Mouse (Mus musculus) liver, postnatal 0 days (tissue): ENCODE data around the gene 2510009E07Rik. TPM values are rescaled to one million over a fixed set of nuclear protein-coding genes. Genes with fewer than 3 reads are reported as not detected.

ENCODE experiments used
- ATAC-seq: fragments of 200-750 bp; cut with Nextera tagmentation; 2 replicates; pipeline ENCODE4 v1.8.0; 2017; ENCODE audit warnings: mild to moderate bottlenecking, moderate library complexity
- DNase-seq: peaks from one replicate; pipeline ENCODE4 v3.0.0-alpha.2; 2016
- H3K27ac ChIP-seq: fragments of 300-500 bp; sonication (generic); 2 replicates; pipeline ENCODE4 v1.5.1; 2014; ENCODE audit warnings: antibody characterized with exemption, moderate library complexity, mild to moderate bottlenecking, low read depth
- H3K27me3 ChIP-seq: fragments of 300-500 bp; sonication (generic); 2 replicates; pipeline ENCODE4 v1.6.1; 2014; ENCODE audit warnings: low read length, control low read depth, mixed read lengths; ENCODE audit not compliant: insufficient read depth
- H3K36me3 ChIP-seq: fragments of 300-500 bp; sonication (generic); replicated peaks from 2 replicates; pipeline ENCODE4 v1.6.1; 2014; ENCODE audit warnings: mild to moderate bottlenecking, control low read depth, low read length, moderate library complexity, mixed read lengths; ENCODE audit not compliant: insufficient read depth
- H3K4me1 ChIP-seq: fragments of 300-500 bp; sonication (generic); 2 replicates; pipeline ENCODE4 v1.6.1; 2014; ENCODE audit warnings: antibody characterized with exemption, mild to moderate bottlenecking, control low read depth; ENCODE audit not compliant: insufficient read depth
- H3K4me2 ChIP-seq: fragments of 300-500 bp; sonication (generic); 2 replicates; pipeline ENCODE4 v1.6.1; 2014; ENCODE audit warnings: low read depth, mild to moderate bottlenecking, low read length, moderate library complexity, mixed read lengths
- H3K4me3 ChIP-seq: fragments of 300-500 bp; sonication (generic); 2 replicates; pipeline ENCODE4 v1.5.1; 2014; ENCODE audit warnings: low read depth, low read length
- H3K9ac ChIP-seq: fragments of 300-500 bp; sonication (generic); replicated peaks from 2 replicates; pipeline ENCODE4 v1.6.1; 2014; ENCODE audit warnings: mild to moderate bottlenecking, moderate library complexity
- H3K9me3 ChIP-seq: fragments of 300-500 bp; sonication (generic); 2 replicates; pipeline ENCODE4 v1.6.1; 2016; ENCODE audit warnings: mild to moderate bottlenecking, control low read depth, low read length, mixed read lengths
- CTCF ChIP-seq: sonication (generic); IDR thresholded peaks from 2 replicates; pipeline ENCODE4 v1.5.1; 2016; ENCODE audit warnings: antibody characterized with exemption, low read depth
- EP300 ChIP-seq: IDR thresholded peaks from 2 replicates; pipeline ENCODE4 v1.6.1; 2016; ENCODE audit warnings: antibody characterized with exemption, low read depth, mild to moderate bottlenecking
- WGBS: fragments of 180-500 bp; shearing (Covaris S2); extraction: QIAGEN DNeasy Blood & Tissue Kit; methylation state at CpG from one replicate; pipeline ENCODE4 v1.1.7; 2014; ENCODE audit not compliant: insufficient replicate concordance; 5-methylcytosine and 5-hydroxymethylcytosine counted together
- polyA plus RNA-seq: library from polyadenylated mRNA; unstranded; fragments of >200 nt; fragmentation: Nextera tagmentation; extraction: Ambion mirVana; gene quantifications from 2 replicates; pipeline ENCODE4 v1.2.1, GENCODE M21; 2015

The 2510009E07Rik gene
- polyA plus RNA-seq, 1 experiment from 2014 or later: 3.5 TPM

- TF ChIP-seq EP300: no peak
- TF ChIP-seq CTCF: no peak
- no peaks in the 10 kb centered on the region for H3K36me3 ChIP-seq
- no peaks in the 10 kb centered on the region for H3K27me3 ChIP-seq
- no peak overlapping the region for H3K4me3 ChIP-seq
- ATAC-seq (no peak), DNase-seq (no peak)
- H3K27ac ChIP-seq: no peak overlapping the region
- H3K9me3 ChIP-seq: no peaks in the 10 kb centered on the region
- 80% methylated on average over 15 of the region's 15 CpGs for WGBS
- H3K9ac ChIP-seq: no peak overlapping the region
- H3K4me2 ChIP-seq: no peak overlapping the region
- no peaks in the 10 kb centered on the region for H3K4me1 ChIP-seq
Observed at GRCm38 (mm10) chr16:21653151-21653550, 41.3 kb downstream of the 2510009E07Rik start.

GRCm38 (mm10) chr16:21651161-21651560 lies 43.3 kb downstream of the 2510009E07Rik start:
- no peak overlapping the region for H3K4me3 ChIP-seq
- no peaks in the 10 kb centered on the region for H3K9me3 ChIP-seq
- H3K27me3 ChIP-seq: no peaks in the 10 kb centered on the region
- H3K4me2 ChIP-seq: no peak overlapping the region
- H3K4me1 ChIP-seq: no peaks in the 10 kb centered on the region
- DNase-seq (no peak), ATAC-seq (no peak)
- no peak overlapping the region for H3K9ac ChIP-seq
- no peaks in the 10 kb centered on the region for H3K36me3 ChIP-seq
- TF ChIP-seq EP300 (no peak), CTCF (no peak)
- H3K27ac ChIP-seq: no peak overlapping the region
- WGBS: 75% methylated on average over 4 of the region's 4 CpGs

GRCm38 (mm10) chr16:21650289-21650688 lies 44.2 kb downstream of the 2510009E07Rik start:
- Histone ChIP-seq H3K36me3 (no peaks in the 10 kb centered on the region), H3K9me3 (no peaks in the 10 kb centered on the region), H3K4me1 (peaks cover 2% of the 10 kb centered on the region; the same call in 1 of the 2 replicates), H3K4me3 (no peak overlapping the region), H3K9ac (no peak overlapping the region), H3K27ac (no peak overlapping the region), H3K4me2 (no peak overlapping the region), H3K27me3 (no peaks in the 10 kb centered on the region)
- ATAC-seq: no peak
- 85% methylated on average over 3 of the region's 3 CpGs for WGBS
- TF ChIP-seq CTCF: no peak
- TF ChIP-seq EP300: no peak
- DNase-seq: no peak

- ATAC-seq: no peak
- H3K4me2 ChIP-seq: no peak overlapping the region
- 48% methylated on average over 4 of the region's 4 CpGs for WGBS
- no peaks in the 10 kb centered on the region for H3K36me3 ChIP-seq
- no peak overlapping the region for H3K27ac ChIP-seq
- H3K4me3 ChIP-seq: no peak overlapping the region
- no peak overlapping the region for H3K9ac ChIP-seq
- no peaks in the 10 kb centered on the region for H3K27me3 ChIP-seq
- no peaks in the 10 kb centered on the region for H3K9me3 ChIP-seq
- DNase-seq: no peak
- H3K4me1 ChIP-seq: peaks cover 11% of the 10 kb centered on the region; the same call in 1 of the 2 replicates
- TF ChIP-seq EP300 (peak; percentile 48; the same call in 1 of the 2 replicates), CTCF (no peak)
Observed at GRCm38 (mm10) chr16:21648800-21649199, 45.7 kb downstream of the 2510009E07Rik start.

GRCm38 (mm10) chr16:21646496-21646895 lies 48.0 kb downstream of the 2510009E07Rik start:
- Histone ChIP-seq H3K36me3 (no peaks in the 10 kb centered on the region), H3K27ac (no peak overlapping the region), H3K4me1 (peaks cover 30% of the 10 kb centered on the region), H3K4me3 (no peak overlapping the region), H3K27me3 (no peaks in the 10 kb centered on the region), H3K9me3 (no peaks in the 10 kb centered on the region), H3K4me2 (no peak overlapping the region), H3K9ac (no peak overlapping the region)
- DNase-seq (no peak), ATAC-seq (no peak)
- WGBS: 77% methylated on average over 3 of the region's 3 CpGs
- no peak for TF ChIP-seq EP300
- TF ChIP-seq CTCF: no peak

- no peak overlapping the region for H3K4me2 ChIP-seq
- no peak for ATAC-seq
- DNase-seq: no peak
- H3K4me1 ChIP-seq: peaks cover 34% of the 10 kb centered on the region
- H3K27ac ChIP-seq: no peak overlapping the region
- no peaks in the 10 kb centered on the region for H3K9me3 ChIP-seq
- H3K27me3 ChIP-seq: no peaks in the 10 kb centered on the region
- no peak overlapping the region for H3K4me3 ChIP-seq
- H3K36me3 ChIP-seq: no peaks in the 10 kb centered on the region
- 84% methylated on average over 3 of the region's 3 CpGs for WGBS
- no peak overlapping the region for H3K9ac ChIP-seq
- TF ChIP-seq EP300 (no peak), CTCF (no peak)
Observed at GRCm38 (mm10) chr16:21645915-21646314, 48.5 kb downstream of the 2510009E07Rik start.

- TF ChIP-seq CTCF (no peak), EP300 (no peak)
- no peak for DNase-seq
- Histone ChIP-seq H3K4me1 (peaks cover 39% of the 10 kb centered on the region), H3K27me3 (no peaks in the 10 kb centered on the region), H3K4me3 (no peak overlapping the region), H3K36me3 (no peaks in the 10 kb centered on the region), H3K27ac (peak overlapping the region; percentile 61), H3K9ac (no peak overlapping the region), H3K4me2 (peak overlapping the region; percentile 61), H3K9me3 (no peaks in the 10 kb centered on the region)
- WGBS: 66% methylated on average over 3 of the region's 3 CpGs
- peak; percentile 24; the same call in 1 of the 2 replicates for ATAC-seq
Observed at GRCm38 (mm10) chr16:21644574-21644973, 49.9 kb downstream of the 2510009E07Rik start.
